Mouse (Mus musculus) Patski (cell line): ENCODE measurements at regions not wholly inside any gene's neighbourhood (a gene's known extent, or its start where the extent isn't known, plus 50 kb on each side); places are given as distances from the start of the nearest gene placed in this dataset.

Experiments used
- ATAC-seq: fragments of 100-300 bp; one replicate; pipeline ENCODE4 v1.8.0; 2021
- CTCF ChIA-PET: fragments of 350-600 bp; sonication (Branson Sonifier 250); formaldehyde crosslinking; loops from one replicate; lab custom pipeline; 2022; ENCODE audit warnings: inconsistent platforms; lab: Charles Lee
- POLR2A ChIA-PET: fragments of 350-600 bp; sonication (Branson Sonifier 250); formaldehyde crosslinking; loops from one replicate; lab custom pipeline; 2022; ENCODE audit warnings: antibody characterized with exemption, inconsistent platforms; lab: Charles Lee
- DNase-seq: peaks from one replicate; pipeline ENCODE4 v3.0.0-alpha.2; 2011; ENCODE audit warnings: low read depth, low spot score
- H3K27me3 ChIP-seq: fragments of 371-371 bp; one replicate; pipeline ENCODE4 v1.5.1; 2021
- CTCF ChIP-seq: fragments of 100-300 bp; IDR thresholded peaks from one replicate; pipeline ENCODE4 v1.5.1; 2021
- in situ Hi-C: fragments of 300-500 bp; cut with MboI; formaldehyde crosslinking; loops from 3 replicates; pipeline ENCODE4 v1.11.1; 2018; ENCODE audit warnings: low pct_unique_long_range_greater_than_20kb, mixed read lengths

DNA sequence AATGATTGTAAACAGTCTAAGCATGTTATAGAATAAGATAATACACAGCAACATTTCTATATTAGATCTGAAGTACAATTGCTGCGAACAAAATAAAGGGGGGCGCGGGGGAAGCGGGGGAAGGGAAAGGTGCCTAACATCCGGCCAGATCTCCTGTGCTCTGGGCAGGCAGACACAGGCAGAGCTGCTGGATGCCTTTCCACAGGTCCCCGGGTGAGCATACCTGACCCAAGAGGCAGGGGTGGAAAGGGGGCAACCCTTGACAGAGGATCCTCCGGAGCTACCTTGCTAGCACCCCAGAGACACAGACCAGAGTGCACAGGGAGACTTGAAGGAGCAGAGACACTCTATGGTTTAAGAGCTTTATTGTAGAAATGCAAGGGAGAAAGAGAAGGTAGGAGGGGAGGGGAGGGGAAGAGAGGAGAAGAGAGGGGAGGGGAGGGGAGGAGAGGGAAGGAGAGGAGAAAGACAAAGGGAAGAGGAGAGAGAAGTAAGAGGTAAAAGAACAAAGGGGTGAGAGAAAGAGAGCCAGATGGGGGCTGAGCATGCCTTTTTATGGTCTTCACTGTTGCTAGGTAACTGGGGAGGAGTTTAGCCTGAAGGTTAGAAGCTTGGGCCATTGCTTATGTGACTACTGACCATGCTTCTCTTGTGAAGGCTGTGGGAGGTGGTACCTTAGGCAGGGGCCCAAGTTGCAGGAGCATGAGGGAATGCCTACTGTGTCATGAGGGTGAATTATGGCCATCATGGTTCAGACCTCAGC lies 308.2 kb upstream of the Negr1 start:
- DNase-seq (no peak), ATAC-seq (no peak)
- TF ChIP-seq CTCF = no peak
- ChIA-PET POLR2A (no interaction called here), CTCF (interaction anchor here (2.6 kb wide), 1 partner anchor 14 kb away, joined by 7 read pairs; no protein-coding TSS in a partner anchor)
- no peaks in the 10 kb centered on the region for H3K27me3 ChIP-seq
- in situ Hi-C loops = no loop called here

DNA sequence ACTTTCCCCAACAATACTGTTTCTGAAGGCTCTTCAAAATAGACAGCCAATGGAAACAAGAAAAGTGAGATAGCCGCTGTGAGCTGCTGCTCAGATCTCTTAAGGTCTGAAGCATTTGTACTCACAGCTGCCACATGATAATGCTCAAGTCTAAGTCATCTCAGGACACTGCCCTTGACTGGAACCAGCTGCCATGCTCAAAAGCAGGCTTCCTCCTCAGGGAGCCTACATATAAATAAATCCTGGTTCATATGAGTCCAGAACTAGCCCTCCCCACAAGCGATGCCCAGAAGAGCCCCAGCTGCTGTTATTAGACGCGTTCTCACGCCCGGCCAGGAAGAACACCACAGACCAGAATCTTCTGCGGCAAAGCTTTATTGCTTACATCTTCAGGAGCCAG lies 304.9 kb upstream of the Negr1 start:
- ATAC-seq = no peak
- DNase-seq = no peak
- POLR2A ChIA-PET = no interaction called here
- CTCF ChIA-PET = no interaction called here
- TF ChIP-seq CTCF = no peak
- no peaks in the 10 kb centered on the region for H3K27me3 ChIP-seq
- in situ Hi-C loops = no loop called here

- ChIA-PET CTCF (interaction anchor here (2.1 kb wide), 2 partner anchors 9 to 14 kb away, joined by 4 to 7 read pairs; no protein-coding TSS in a partner anchor), POLR2A (no interaction called here)
- ATAC-seq (no peak), DNase-seq (no peak)
- in situ Hi-C loops = no loop called here
- no peak for TF ChIP-seq CTCF
- no peaks in the 10 kb centered on the region for H3K27me3 ChIP-seq
Measured at GRCm38 (mm10) chr3:156264654-156265053, 296.9 kb upstream of the Negr1 start.

DNA sequence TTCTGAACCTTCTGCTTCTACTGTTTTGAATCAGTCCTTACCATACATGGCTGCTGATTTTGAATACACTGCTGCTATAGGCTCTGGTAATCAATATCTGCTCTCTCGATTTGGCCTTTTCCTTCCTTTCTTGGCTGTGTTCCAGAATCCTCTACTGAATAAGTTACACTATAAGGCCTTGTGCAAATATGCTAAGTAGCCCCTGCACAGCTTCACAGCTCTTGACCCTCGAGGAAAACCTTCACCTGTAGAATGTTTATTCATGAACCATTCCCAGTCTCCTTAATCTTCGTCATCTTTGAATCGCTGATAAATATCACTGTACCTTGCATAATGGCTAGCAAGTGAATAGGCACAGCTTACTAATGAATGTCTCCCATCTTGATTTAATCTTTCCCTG lies 293.9 kb upstream of the Negr1 start:
- POLR2A ChIA-PET = no interaction called here
- H3K27me3 ChIP-seq = no peaks in the 10 kb centered on the region
- no peak for TF ChIP-seq CTCF
- ATAC-seq (no peak), DNase-seq (no peak)
- CTCF ChIA-PET = interaction anchor here (2.7 kb wide), 1 partner anchor 14 kb away, joined by 7 read pairs; no protein-coding TSS in a partner anchor
- in situ Hi-C loops = no loop called here

DNA sequence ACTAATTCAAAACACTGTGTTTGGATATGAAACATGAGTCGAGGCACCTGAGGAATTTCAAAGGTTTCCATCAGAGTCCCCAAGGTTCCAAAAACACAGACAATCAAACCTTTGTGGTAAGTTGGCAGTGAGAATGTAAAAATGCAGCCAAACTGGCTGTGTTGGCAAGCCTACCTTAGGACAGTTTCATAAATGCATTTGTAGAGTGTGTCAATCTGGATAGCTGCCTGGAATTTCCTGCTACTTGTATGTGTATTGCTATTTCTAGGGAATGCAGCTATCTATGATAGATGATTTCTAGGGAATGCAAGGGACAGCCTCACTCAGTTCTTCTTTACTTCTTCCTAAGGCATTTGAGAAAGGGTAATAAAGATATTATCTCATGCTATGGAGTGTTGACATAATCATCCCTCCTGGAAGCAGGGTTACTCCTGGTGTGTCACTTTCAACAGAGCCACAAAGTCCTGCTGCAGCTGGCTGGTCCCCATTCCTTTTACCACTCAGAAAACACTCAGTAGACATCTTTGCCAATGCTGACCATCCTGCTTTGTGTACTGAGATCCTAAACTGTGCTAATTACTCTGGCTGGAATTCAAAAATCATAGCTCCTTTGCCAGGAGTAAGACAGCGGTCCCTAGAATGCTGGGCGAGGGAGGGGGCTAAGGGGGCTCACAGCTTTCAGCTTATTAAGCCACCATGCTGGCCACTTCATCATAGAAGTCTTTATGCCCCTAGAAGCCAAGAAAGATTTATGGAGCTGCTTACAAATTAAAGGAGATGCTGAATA lies 261.4 kb upstream of the Negr1 start:
- no peak for DNase-seq
- H3K27me3 ChIP-seq = no peaks in the 10 kb centered on the region
- in situ Hi-C loops = no loop called here
- ChIA-PET CTCF (no interaction called here), POLR2A (no interaction called here)
- ATAC-seq = no peak
- TF ChIP-seq CTCF = no peak

- in situ Hi-C loops = no loop called here
- ATAC-seq (no peak), DNase-seq (no peak)
- no peaks in the 10 kb centered on the region for H3K27me3 ChIP-seq
- no peak for TF ChIP-seq CTCF
- CTCF ChIA-PET = no interaction called here
- POLR2A ChIA-PET = no interaction called here
Measured at GRCm38 (mm10) chr3:156301302-156301701, 260.3 kb upstream of the Negr1 start.

DNA sequence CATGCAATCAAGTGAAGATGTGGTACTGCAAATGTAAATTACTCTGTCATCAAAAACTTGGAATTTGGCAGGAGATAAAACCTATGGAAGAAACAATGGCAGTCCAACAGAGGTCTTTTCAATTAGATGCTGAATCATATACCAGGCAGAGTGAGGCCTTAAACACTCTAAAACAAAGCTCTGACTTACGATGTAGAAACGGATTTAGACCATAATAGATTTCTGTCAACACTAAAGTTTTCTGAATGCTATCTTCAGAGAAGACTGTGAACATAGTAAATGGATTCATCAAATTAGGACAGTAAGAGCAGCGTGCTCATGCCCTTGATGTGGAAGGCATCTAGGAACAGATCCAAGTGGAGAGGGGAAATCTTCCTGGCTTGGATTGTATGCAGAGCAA lies 259.8 kb upstream of the Negr1 start:
- DNase-seq (no peak), ATAC-seq (no peak)
- POLR2A ChIA-PET = no interaction called here
- in situ Hi-C loops = no loop called here
- no peak for TF ChIP-seq CTCF
- CTCF ChIA-PET = no interaction called here
- no peaks in the 10 kb centered on the region for H3K27me3 ChIP-seq

DNA sequence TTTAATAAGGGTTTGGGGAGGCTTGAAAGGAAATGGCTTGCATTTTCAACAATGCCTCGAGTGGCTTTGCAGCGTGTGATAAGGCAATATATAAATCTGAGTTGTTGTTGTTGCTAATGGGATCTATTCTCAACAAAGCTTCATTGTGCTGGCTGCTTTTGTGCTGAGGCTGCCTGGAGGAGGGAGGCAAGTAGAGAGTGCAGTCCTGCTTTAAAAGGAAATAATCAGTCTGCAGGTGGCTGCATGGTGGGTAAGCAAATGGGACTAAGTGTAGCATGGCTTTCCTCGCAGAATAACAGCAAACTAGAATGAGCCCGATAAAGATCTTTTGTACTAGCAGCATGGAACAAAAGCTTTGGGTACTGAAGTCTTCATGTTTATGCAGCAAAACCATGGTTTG lies 257.4 kb upstream of the Negr1 start:
- TF ChIP-seq CTCF = no peak
- in situ Hi-C loops = no loop called here
- ATAC-seq (no peak), DNase-seq (no peak)
- POLR2A ChIA-PET = no interaction called here
- H3K27me3 ChIP-seq = no peaks in the 10 kb centered on the region
- CTCF ChIA-PET = interaction anchor here (1.6 kb wide), 1 partner anchor 11 kb away, joined by 6 read pairs; no protein-coding TSS in a partner anchor

DNA sequence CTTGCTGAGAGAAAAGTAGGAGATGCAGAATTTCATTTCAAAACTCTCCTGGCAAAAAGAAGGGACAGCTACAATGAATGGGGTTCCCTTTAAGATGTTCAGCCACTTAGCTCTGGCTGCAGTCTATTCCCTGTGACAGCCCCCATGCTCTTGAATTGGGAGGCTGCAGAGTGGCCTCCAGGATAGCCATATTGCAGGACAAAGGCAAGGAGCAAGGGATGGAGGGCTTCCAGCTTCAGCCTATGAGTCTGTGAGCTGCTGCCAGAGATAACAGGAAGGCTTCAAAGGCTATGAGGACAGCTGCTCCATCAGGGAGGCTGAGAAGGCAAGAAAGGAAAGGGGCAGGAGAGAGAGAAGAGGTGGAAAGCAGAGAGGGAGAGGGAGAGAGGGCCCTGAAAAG lies 256.5 kb upstream of the Negr1 start:
- H3K27me3 ChIP-seq = no peaks in the 10 kb centered on the region
- in situ Hi-C loops = no loop called here
- POLR2A ChIA-PET = no interaction called here
- ATAC-seq (no peak), DNase-seq (no peak)
- CTCF ChIA-PET = no interaction called here
- TF ChIP-seq CTCF = no peak

DNA sequence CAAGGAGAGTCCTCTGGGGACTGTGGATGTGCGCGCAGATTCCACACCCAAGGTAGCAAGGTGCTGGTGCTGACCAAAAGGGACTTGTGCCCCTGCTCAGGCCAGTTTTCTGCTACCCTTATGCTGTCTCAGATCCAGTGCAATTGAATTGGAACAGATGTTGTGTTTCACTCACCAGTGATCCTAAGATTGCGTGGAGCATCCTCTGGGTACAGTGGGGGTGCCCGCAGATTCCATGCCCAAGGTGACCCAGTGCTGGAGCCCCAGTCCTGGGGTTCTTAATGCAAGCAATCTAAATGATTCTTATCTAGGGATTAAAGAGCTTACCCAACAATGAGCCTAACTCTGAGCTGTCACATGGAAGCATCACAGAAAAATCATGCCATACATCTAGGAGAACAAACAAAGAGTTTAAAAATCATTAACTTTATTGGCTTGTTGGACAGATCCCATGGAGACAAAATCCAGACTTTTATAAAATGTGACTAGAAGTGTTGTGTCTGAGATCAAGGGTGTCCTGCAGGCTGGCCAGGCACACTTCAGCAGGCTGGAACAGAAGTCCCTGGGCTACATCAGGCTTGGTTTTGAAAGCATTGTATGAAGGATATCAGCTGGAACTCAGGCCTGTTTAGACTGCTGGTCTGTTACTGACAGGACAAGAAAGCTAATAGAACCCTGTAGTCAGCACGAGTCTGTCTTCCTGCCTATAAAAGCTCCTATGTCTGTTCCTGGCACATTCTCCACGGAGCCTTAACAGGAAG lies 226.4 kb upstream of the Negr1 start:
- no peaks in the 10 kb centered on the region for H3K27me3 ChIP-seq
- ATAC-seq (no peak), DNase-seq (no peak)
- TF ChIP-seq CTCF = no peak
- in situ Hi-C loops = no loop called here
- ChIA-PET POLR2A (no interaction called here), CTCF (interaction anchor here (1.5 kb wide), 1 partner anchor 17 kb away, joined by 3 read pairs; no protein-coding TSS in a partner anchor)
